Mouse (Mus musculus): ENCODE results near the gene Cnnm3. TPM values are rescaled to one million over a fixed set of nuclear protein-coding genes. Genes with fewer than 3 reads are reported as not detected.

Cnnm3 gene
- polyA plus RNA-seq, 1 experiment from 2014 or later: 5.4 TPM

DNA sequence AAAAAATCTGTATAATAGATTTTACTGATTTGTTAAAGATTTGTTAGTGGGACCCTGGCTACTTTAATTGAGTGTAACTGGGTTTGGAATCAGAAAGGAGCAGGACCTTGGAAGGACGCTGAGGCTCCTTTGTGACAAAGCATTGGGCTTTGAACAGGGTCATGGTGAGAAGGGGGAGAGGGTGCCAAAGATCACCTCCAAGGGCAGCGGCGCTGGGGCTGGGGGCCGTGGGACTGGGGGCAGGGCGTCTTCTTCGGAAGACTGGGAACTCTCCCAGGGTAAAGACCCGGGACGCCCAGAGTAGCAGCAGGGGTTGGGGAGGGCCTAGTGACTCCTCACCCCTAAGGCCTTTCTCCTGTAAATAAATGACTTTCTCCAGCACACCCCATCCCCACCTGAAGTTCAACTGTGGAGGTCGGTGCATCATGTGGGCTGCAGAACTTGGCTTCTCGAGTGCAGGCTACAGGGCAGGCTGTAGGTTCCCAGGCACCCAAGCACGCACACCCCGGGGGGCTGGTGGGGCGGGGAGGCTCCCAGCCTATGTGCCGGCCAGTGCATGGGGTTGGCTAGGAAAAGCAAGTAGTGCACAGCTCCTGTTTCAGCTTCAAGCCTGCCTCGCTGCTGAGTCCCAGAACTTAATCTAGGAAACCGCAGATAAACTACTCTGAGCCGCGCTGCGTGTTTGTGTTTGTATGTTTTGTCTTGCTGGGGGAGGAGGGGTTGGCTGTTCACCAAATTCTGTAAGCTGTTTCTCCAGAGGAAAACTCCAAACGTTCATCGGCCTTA is 56.3 kb downstream of the Cnnm3 start:
- no peaks in the 10 kb centered on the region for H3K27me3 ChIP-seq (ENCODE audit: insufficient read depth, low read length)
- DNase-seq: peak; percentile 80
- no peak for TF ChIP-seq CTCF (IDR thresholded peaks at IDR 0.05; ENCODE audit: low read depth)
- no peak overlapping the region for H3K4me3 ChIP-seq (ENCODE audit: low read depth, low read length)
- ATAC-seq (ENCODE audit: insufficient read depth): peak; percentile 24; the same call in 1 of the 2 replicates
- H3K27ac ChIP-seq (ENCODE audit: low read depth): peak overlapping the region; percentile 68
- 36% methylated on average over 21 of the region's 21 CpGs for WGBS
- no peaks in the 10 kb centered on the region for H3K9me3 ChIP-seq (ENCODE audit: low read depth, low read length)
- H3K4me1 ChIP-seq (ENCODE audit: insufficient read depth): peaks cover 16% of the 10 kb centered on the region
- H3K4me2 ChIP-seq: peak overlapping the region; percentile 32
- peak overlapping the region; percentile 21; the same call in 1 of the 2 replicates for H3K9ac ChIP-seq
- no peaks in the 10 kb centered on the region for H3K36me3 ChIP-seq (ENCODE audit: insufficient read depth)

DNA sequence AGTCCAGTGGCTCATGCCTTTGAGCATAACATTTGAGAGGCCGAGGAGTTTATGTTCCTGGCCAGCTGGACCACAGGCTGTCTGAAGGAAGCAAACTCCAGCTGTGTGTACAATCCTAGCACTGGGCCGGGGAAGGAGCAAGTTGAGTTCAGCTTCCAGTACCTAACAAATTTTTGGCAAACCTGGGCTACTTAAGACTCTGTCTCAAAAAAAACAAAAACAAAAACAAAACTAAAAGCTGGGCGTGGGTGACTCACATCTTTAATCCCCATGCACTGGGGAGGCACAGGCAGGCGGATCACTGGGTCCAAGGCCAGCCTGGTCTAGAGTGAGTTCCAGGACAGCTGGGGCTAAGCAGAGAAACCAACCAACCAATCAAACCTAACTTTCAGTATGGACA is 57.1 kb downstream of the Cnnm3 start:
- Histone ChIP-seq H3K4me3 (ENCODE audit: low read depth, low read length) (no peak overlapping the region), H3K4me1 (ENCODE audit: insufficient read depth) (peaks cover 18% of the 10 kb centered on the region), H3K9me3 (ENCODE audit: low read depth, low read length) (no peaks in the 10 kb centered on the region), H3K27me3 (ENCODE audit: insufficient read depth, low read length) (no peaks in the 10 kb centered on the region), H3K27ac (ENCODE audit: low read depth) (peak overlapping the region; percentile 68), H3K36me3 (ENCODE audit: insufficient read depth) (no peaks in the 10 kb centered on the region), H3K4me2 (peak overlapping the region; percentile 11; the same call in 1 of the 2 replicates), H3K9ac (peak overlapping the region; percentile 21; the same call in 1 of the 2 replicates)
- ATAC-seq (ENCODE audit: insufficient read depth): peak; percentile 36; the same call in 1 of the 2 replicates
- WGBS: 54% methylated on average over 4 of the region's 4 CpGs
- TF ChIP-seq CTCF (IDR thresholded peaks at IDR 0.05; ENCODE audit: low read depth): no peak
- peak; percentile 57 for DNase-seq

- ATAC-seq (ENCODE audit: insufficient read depth) (no peak), DNase-seq (no peak)
- H3K9me3 ChIP-seq (ENCODE audit: low read depth, low read length): no peaks in the 10 kb centered on the region
- no peak overlapping the region for H3K4me3 ChIP-seq (ENCODE audit: low read depth, low read length)
- H3K4me2 ChIP-seq: no peak overlapping the region
- 40% methylated on average over 7 of the region's 7 CpGs for WGBS
- no peak for TF ChIP-seq CTCF (IDR thresholded peaks at IDR 0.05; ENCODE audit: low read depth)
- no peak overlapping the region; the same call in 1 of the 2 replicates for H3K27ac ChIP-seq (ENCODE audit: low read depth)
- H3K36me3 ChIP-seq (ENCODE audit: insufficient read depth): no peaks in the 10 kb centered on the region
- no peak overlapping the region for H3K9ac ChIP-seq
- H3K27me3 ChIP-seq (ENCODE audit: insufficient read depth, low read length): no peaks in the 10 kb centered on the region
- peaks cover 22% of the 10 kb centered on the region for H3K4me1 ChIP-seq (ENCODE audit: insufficient read depth)
Measured at GRCm38 (mm10) chr1:36569694-36570276, 58.1 kb downstream of the Cnnm3 start.

GRCm38 (mm10) chr1:36570320-36570719 is 58.7 kb downstream of the Cnnm3 start:
- H3K4me3 ChIP-seq (ENCODE audit: low read depth, low read length): no peak overlapping the region
- no peaks in the 10 kb centered on the region for H3K36me3 ChIP-seq (ENCODE audit: insufficient read depth)
- H3K9ac ChIP-seq: no peak overlapping the region
- 82% methylated on average over 5 of the region's 5 CpGs for WGBS
- H3K27ac ChIP-seq (ENCODE audit: low read depth): no peak overlapping the region
- no peaks in the 10 kb centered on the region for H3K9me3 ChIP-seq (ENCODE audit: low read depth, low read length)
- H3K4me2 ChIP-seq: no peak overlapping the region
- H3K4me1 ChIP-seq (ENCODE audit: insufficient read depth): peaks cover 24% of the 10 kb centered on the region
- no peak for TF ChIP-seq CTCF (IDR thresholded peaks at IDR 0.05; ENCODE audit: low read depth)
- no peaks in the 10 kb centered on the region for H3K27me3 ChIP-seq (ENCODE audit: insufficient read depth, low read length)
- no peak for DNase-seq
- ATAC-seq (ENCODE audit: insufficient read depth): no peak

- no peak overlapping the region for H3K4me2 ChIP-seq
- DNase-seq: peak; percentile 56
- no peak overlapping the region for H3K4me3 ChIP-seq (ENCODE audit: low read depth, low read length)
- no peak for TF ChIP-seq CTCF (IDR thresholded peaks at IDR 0.05; ENCODE audit: low read depth)
- H3K9me3 ChIP-seq (ENCODE audit: low read depth, low read length): no peaks in the 10 kb centered on the region
- H3K27ac ChIP-seq (ENCODE audit: low read depth): no peak overlapping the region
- 33% methylated on average over 6 of the region's 6 CpGs for WGBS
- H3K36me3 ChIP-seq (ENCODE audit: insufficient read depth): no peaks in the 10 kb centered on the region
- peak overlapping the region; percentile 9; the same call in 1 of the 2 replicates for H3K9ac ChIP-seq
- peak; percentile 29; the same call in 1 of the 2 replicates for ATAC-seq (ENCODE audit: insufficient read depth)
- H3K27me3 ChIP-seq (ENCODE audit: insufficient read depth, low read length): no peaks in the 10 kb centered on the region
- H3K4me1 ChIP-seq (ENCODE audit: insufficient read depth): peaks cover 24% of the 10 kb centered on the region
Measured at GRCm38 (mm10) chr1:36571627-36572026, 60.0 kb downstream of the Cnnm3 start.

- no peaks in the 10 kb centered on the region for H3K9me3 ChIP-seq (ENCODE audit: low read depth, low read length)
- no peaks in the 10 kb centered on the region for H3K36me3 ChIP-seq (ENCODE audit: insufficient read depth)
- peaks cover 24% of the 10 kb centered on the region for H3K4me1 ChIP-seq (ENCODE audit: insufficient read depth)
- 58% methylated on average over 2 of the region's 2 CpGs for WGBS
- no peak for TF ChIP-seq CTCF (IDR thresholded peaks at IDR 0.05; ENCODE audit: low read depth)
- H3K27ac ChIP-seq (ENCODE audit: low read depth): peak overlapping the region; percentile 37; the same call in 1 of the 2 replicates
- ATAC-seq (ENCODE audit: insufficient read depth) (no peak), DNase-seq (no peak)
- H3K27me3 ChIP-seq (ENCODE audit: insufficient read depth, low read length): no peaks in the 10 kb centered on the region
- H3K9ac ChIP-seq: no peak overlapping the region; the same call in 1 of the 2 replicates
- no peak overlapping the region for H3K4me2 ChIP-seq
- no peak overlapping the region for H3K4me3 ChIP-seq (ENCODE audit: low read depth, low read length)
Measured at GRCm38 (mm10) chr1:36572140-36572700, 60.6 kb downstream of the Cnnm3 start.

DNA sequence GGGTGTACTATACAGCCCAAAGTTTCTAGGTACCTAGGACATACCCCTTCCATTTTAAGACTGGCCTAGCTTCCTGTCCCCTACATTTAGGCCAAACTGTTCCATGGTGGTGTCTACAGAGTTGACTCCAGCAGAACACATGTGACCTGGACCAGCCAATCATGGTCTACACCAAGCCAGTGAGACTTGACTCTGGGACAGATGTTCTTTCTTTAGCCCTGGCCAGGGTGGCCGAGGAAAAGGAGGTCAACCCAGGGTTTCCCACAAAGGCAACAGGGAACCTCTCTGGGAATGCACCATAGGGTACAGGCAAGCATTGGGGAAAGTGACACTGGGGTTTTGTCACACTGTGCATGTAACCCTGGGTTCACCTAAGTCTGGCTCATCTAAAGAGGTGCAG is 61.0 kb downstream of the Cnnm3 start:
- no peak for DNase-seq
- H3K4me1 ChIP-seq (ENCODE audit: insufficient read depth): peaks cover 24% of the 10 kb centered on the region
- no peaks in the 10 kb centered on the region for H3K9me3 ChIP-seq (ENCODE audit: low read depth, low read length)
- 63% methylated on average over 1 of the region's 1 CpGs for WGBS
- no peak for TF ChIP-seq CTCF (IDR thresholded peaks at IDR 0.05; ENCODE audit: low read depth)
- ATAC-seq (ENCODE audit: insufficient read depth): no peak
- no peak overlapping the region for H3K4me3 ChIP-seq (ENCODE audit: low read depth, low read length)
- no peak overlapping the region for H3K27ac ChIP-seq (ENCODE audit: low read depth)
- H3K36me3 ChIP-seq (ENCODE audit: insufficient read depth): no peaks in the 10 kb centered on the region
- H3K27me3 ChIP-seq (ENCODE audit: insufficient read depth, low read length): no peaks in the 10 kb centered on the region
- no peak overlapping the region for H3K4me2 ChIP-seq
- no peak overlapping the region for H3K9ac ChIP-seq

Measured in lung, embryonic 14.5 days (tissue).